Mouse (Mus musculus): ENCODE measurements at regions not wholly inside any gene's neighbourhood (a gene's known extent, or its start where the extent isn't known, plus 50 kb on each side); places are given as distances from the start of the nearest gene placed in this dataset.
"Not testable (repeated sequence)": the region's sequence is repeated elsewhere in the genome, so short reads cannot be mapped to it uniquely, and the experiment has no call there.

DNA sequence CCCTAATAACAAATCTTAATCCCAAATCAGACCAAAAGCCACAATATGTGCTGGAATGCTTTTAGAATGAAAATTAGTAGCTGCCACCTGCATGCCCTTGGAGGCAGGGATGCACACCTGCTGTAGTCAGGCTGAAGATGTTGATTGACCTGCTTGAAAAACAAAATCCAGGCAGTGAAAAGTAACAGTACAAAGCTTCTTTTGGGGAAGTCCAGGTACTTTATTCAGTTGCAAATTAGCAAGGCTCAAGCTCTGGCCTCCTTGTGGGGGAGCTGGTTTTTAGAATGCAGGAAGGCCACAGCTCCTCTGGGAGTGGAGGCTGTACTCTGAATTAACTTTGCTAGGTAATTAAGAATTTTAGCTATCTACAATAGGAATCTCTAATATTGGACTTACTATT is 166.7 kb downstream of the St8sia4 start:
- not testable (repeated sequence) for TF ChIP-seq CTCF (IDR thresholded peaks at IDR 0.05; ENCODE audit: low read depth, low read length); POLR2A (IDR thresholded peaks at IDR 0.05; ENCODE audit: borderline replicate concordance, low read depth, low read length)

Data from bone marrow macrophage, adult 2 months (primary cell).